Mouse (Mus musculus) testis, postnatal 10 days (tissue): Measurements from ENCODE around the gene Tmem116.

Experiments used
- DNase-seq: peaks from one replicate; pipeline ENCODE4 v3.0.0; 2021; ENCODE audit warnings: low spot score

Gene Tmem116

DNA sequence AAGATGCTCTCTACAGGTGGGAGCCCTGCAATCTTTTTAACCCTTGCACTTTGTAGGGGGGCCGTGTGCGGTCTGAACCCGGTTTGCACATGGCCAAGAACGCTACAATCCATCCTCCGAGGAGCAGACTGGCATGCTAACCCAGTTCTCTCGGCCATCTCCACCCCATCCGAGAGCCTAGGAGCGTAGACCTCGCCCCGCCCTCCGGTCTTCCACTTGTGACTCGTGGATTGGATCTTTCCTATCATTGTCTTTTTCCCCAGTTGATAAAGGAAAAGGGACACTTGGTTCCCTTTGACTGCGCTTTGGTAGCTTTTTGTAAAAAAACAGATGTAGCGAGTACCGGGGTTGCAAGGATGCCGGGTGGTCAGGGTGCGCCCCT lies at the start of gene Tmem116:
TSS of gene Tmem116 (plus strand) at position 250 of the 382 bp plus-strand sequence.
- peak; percentile 69 for DNase-seq

DNA sequence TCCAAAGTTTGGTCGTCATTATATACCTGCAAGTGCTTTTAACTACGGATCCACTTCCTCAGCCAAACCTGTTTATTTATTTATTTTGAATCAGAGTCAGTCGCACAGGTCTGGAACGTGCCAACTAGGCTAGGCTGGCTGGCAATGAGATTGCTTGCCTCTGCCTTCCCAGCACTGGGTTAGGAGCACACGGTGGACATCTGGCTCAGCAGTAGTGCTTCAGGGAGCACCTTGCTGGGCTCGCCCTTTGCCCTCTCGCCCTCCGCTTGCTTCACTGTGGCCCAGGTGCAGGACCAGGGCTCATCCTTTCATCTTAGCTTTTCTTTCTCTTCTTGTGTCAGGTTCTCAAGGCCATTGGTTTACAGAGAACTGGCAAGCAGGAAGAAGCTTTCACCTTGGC lies 43.8 kb upstream of the Tmem116 start:
- DNase-seq = no peak

DNA sequence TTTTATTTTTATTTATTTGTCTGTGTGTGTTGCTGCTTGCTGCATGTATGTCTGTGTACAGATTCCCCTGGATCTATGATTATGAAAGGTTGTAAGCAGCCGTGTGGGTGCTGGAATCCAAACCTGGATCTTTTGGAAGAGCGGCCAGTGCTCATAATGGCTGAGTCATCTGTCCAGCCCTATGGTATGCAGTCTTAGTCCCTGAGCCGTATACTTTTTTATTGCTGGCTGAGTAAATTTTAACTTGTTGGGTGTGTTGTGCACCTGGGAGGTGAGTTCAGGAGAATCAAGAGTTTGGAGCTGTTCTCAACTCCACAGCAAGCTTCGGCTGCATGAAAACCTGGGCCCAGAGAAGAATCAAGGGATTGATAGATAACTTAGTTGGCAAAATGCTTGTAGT lies 40.7 kb upstream of the Tmem116 start:
- no peak for DNase-seq

DNA sequence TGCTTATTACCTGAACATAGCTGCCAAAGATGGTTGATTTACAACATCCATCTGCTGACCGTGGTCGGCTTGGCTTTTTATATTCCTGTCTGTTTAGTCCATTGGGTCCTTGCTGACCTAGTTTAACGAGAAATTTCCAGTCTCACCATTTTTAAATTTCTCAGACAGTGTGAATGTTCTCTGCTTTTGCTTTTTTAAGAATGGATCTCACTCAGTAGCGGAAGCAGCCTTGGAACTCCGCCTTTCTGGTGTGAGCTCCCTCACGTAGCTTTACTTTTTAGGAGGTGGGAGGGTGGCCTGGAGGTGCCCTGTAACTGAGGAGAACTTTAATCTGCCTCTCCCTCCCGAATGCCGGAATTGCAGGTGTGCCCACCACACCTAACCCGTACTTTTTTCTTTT lies 31.0 kb upstream of the Tmem116 start:
- DNase-seq = no peak

DNA sequence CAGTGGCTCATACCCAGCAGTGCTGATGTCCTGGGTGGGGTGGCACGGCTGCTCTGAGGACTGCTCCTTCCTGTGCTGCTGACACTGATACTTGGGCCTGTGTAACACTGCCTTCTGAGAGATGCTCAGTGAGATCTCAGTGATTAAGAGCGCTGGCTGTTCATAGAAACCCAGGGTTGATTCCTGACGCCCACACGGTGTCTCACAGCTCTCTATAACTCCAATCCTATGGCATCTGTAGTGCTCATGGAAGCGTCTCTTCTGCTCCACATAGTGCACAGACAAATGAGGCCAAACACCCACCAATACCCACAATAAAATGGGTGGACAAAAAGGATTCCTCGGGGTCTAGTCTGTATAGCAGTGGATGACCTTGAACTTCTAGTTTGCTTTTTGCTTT lies 28.9 kb upstream of the Tmem116 start:
- no peak for DNase-seq

DNA sequence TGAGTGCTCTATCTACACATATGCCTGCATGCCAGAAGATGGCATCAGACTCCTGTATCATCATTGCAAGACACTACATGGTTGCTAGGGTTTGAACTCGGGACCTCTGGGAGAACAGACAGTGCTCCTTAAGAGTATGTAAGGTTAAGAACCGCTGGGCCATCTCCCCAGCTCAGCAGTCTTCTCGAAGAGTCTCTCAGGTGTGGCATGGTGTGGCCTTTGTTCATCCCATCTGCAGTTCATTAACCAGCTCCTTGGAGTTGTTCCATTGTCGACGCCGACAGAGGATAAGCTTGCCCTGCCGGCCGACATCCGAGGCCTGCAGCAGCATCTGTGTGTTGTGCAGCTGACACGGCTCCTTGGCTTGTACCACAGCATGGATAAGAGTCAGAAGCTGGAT lies 28.4 kb upstream of the Tmem116 start:
- no peak for DNase-seq

DNA sequence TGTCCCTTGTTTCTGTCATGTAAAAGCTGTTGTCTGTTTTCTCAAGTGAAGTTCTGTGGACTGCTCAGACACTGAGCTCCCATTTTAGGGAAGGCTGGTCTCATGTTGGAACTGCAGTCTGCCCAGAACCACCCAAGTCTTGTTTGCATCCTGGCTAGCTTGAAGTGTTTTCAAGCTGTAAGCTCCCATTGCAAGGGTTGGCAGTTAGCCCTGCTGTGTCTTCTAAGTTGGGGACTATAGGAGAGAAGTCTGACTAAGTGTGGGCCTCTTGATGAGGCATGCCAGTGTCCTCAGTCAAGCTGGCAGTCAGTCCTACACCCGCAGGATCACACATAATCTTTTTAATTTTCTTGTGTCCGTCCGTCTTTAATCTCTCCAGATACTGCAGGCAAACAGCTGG lies 22.7 kb upstream of the Tmem116 start:
- no peak for DNase-seq

DNA sequence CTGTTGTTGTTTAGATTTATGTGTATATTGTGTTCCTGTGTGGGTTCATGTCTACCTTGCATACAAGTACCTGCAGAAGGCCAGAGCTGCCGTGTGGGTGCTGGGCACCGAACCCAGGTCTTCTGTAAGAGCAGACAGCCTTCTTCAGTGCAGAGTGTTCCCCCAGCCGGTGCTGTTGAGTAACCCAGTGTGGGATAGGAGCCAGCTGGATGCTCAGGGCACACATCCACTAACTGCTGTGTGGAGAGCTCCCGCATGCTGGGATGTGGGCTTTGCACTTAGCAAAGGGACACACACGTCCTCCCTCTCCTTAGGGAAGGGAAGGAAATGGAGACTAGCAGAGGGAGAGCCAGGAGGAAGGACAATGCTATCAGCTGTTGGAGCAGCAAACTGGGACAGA lies 13.6 kb upstream of the Tmem116 start:
- DNase-seq = no peak

DNA sequence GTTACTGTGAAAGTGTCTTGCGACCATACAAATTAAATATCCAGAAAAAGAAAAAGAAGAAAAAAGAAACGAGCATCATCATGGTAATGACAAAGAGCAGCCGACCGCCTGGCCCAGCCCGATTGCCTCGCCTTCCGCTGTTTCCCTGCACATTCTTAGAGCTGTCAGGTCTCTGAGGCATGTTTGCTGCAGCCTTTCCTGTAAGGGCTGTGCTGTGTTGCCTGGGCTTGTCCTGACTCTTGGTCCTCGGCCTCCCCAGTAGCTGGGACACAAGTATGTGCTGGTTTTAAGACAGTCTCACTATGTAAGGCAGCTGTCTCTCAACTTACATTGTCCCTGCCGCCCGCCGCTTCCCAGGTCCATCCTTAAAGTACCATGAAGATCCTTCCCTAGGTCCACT lies 12.9 kb upstream of the Tmem116 start:
- DNase-seq = no peak

DNA sequence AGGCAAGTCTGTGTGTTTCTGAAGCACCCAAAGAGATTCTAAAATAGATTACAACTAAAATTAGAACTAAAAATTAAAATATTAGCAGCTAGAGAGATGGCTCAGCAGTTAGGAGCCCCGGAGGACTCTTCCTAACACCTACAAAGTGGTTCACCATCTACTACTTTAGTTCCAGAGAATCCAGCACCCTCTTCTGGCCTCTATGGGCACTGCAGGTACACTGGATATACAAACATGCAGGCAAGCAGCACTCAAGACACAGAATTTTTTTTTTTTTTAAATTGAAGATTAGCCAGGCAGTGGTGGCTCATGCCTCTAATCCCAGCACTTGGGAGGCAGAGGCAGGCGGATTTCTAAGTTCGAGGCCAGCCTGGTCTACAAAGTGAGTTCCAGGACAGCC lies 8.1 kb upstream of the Tmem116 start:
- peak; percentile 63 for DNase-seq

DNA sequence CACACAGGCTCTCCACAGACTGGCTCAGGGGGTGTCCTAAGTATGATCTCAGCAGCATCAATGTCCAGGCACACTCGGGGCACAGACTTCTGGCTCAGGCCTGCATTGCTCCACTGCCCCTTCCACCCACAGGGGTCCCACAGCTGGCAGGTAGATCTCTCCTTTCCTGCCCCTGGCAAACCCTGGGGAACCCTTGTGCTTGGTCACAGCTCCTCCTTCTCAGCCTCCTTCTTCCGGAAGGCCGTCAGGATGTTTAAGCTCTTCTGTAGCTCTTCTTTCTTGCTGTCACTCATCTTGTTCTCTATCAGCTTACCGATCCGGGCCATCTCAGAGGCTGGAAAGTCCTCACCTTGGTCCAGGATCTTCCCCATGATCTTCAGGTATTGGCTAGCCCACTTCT lies 6.8 kb upstream of the Tmem116 start:
- DNase-seq = no peak

DNA sequence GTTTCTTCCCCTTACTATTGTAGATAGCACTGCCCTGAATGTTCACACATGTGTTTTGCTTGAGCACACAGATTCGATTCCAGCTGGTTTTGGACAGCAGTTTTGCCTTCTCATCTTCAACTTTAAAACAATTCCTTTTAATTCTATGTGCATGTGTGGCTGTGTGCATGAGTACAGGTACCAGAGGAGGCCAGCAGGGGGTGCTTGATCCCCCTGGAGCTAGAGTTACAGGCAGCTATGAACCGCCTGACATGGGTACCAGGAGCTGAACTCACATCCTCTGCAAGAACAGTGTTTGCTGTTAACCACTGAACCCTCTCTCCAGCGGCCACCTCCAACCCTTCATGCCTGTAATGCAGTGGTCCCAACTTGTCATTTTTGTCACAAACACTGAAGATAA lies 3.2 kb upstream of the Tmem116 start:
- no peak for DNase-seq

DNA sequence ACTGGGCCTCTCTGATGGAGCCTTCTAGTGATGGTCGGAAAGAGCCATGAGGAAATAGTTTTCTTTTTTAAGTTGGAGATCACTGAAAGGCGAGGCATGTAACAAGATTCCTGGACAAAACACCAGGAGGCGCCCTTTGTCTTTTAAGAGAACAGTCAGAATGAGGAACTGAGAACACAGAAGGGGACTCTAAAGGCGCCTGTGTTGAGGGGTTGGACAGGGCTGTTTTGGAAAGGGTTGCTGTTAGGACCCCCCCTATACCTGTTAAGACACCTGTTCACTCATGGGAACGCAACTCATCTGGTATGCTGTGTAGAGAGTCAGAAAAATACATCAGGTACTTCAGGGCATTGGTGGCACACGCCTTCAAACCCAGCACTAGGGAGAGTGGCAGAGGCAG lies 1.7 kb upstream of the Tmem116 start:
- DNase-seq = peak; percentile 79

DNA sequence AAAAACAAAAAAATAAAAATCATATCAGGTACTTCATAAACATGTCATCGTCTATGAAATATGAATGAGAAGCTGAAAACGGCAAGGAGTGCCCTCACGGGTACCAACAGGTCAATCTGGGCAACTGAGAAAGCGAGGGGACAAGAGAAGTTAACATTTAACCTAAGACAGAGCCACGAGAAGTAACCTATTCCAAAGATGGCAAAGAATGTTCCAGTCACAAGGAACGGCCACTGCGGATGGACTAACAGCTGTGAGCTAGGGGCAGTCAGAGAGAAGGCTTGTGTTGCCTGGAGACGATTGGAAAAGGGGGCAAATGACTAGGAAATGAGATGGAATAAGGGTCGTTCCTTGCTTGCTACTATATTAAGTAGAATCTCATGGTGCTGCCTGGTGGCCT lies 1.2 kb upstream of the Tmem116 start:
- no peak for DNase-seq

DNA sequence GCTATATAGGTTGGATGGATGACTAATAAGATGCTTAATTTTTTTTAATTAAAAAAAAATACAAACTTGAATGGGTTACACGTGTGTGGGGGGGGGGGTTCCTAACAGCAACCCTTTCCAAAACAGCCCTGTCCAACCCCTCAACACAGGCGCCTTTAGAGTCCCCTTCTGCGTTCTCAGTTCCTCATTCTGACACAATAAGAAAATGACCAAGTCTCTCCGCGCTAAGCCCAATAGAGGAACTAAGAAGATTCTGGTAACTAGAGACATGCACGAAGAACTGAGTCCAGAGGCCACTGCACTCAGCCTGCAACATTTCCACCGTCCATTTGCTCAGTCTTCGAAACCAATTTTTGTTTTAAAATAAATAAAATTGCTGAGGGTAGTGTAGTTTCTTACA lies 490 bp upstream of the Tmem116 start:
- no peak for DNase-seq

DNA sequence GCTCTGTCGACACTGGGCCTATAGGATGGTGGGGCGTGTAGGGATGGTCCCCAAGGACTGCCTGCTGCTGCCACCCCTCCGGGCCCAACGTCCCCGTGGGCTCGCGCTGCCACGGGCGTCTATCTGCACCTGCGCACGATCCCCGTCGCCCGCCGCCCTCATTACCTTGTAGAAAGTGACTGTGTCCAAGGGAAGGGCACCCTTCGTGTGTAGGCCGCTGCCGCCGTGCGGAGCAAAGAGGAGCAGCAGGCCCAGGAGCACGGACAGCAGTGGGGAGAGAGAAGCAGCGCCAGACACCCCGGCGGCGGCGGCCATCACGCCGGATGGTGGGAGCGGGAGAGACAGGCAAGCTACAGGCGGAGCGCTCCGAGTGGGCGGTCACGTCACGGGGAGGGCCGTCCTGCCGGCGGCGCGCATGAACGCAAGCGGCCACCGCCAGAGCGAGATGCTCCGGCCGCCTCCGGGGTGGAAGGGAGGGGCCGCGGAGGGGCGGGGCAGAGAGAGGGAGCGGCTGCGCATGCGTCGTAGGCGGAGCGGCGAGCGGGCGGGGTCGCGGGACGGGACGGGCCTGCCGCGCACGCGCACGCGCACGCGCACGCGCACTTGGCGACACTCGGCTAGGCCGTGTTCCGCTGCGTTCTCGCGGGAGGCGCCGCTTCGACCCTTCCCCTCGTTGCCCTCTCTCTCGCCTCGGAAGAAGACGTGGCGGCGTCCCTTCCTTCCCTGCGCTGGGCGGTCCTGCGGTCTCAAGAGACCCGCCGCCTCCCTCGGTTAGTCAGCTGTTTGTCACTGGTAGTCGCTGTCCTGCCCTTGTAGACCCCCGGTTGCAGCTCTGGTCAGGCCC lies 555 bp downstream of the Tmem116 start, which contains the start of gene Erp29:
TSS of gene Erp29 (minus strand) at position 481 of the 844 bp plus-strand sequence.
- DNase-seq = peak; percentile 99

DNA sequence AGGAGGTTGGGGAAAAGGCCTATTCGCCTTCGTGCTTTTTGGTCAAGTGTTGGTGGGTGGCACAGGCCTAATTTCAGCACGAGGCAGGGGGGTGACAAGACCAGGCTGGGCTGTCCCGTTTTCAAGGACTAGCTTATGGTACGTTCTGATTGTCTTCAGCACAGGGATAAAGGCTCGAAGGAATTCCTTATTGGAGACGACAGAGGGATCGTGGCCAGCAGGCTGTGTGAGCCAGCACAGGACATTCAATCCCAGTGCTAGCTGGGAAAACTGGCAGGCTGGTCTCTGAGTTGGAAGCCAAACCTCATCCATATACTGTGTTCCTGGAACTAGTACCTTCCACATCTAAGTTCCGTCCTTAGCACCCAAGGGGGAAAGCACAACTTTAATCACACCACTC lies 1.2 kb downstream of the Tmem116 start:
- no peak for DNase-seq

DNA sequence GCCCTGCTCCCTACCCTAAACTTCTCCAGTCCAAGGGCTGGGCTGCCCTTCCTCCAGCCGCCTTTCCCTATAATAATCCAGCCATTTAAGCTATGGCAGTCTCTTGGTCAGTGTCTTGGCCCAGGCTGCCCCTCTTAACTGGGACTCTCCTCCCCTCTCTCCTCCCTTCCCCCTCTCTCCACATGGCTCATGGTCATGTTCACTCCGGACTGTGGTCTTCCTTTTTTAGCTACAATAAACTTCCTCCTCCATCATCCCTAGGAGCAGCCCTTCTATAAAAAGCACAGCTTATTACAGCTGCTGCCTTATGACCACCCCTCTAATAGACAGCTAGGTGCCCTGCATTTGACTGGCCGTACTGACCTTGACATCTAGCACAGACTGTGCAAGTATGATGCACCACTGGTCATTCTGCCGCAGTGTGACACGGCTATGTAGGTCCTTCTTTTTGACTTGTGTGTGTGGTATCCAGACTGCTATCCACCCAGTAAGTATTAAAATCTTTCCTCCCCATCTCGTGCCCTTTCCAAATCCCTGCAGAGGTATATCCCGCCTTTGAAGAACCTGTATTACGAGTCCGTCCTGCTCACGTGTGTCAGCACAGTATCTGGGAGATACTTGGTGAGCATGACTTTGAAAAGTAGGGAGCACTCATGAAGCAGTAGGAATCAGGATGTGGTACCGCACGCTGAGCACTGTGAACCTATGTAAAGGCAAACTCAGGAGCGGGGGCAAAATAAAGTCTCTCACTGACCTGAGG lies 2.2 kb downstream of the Tmem116 start:
- no peak for DNase-seq

DNA sequence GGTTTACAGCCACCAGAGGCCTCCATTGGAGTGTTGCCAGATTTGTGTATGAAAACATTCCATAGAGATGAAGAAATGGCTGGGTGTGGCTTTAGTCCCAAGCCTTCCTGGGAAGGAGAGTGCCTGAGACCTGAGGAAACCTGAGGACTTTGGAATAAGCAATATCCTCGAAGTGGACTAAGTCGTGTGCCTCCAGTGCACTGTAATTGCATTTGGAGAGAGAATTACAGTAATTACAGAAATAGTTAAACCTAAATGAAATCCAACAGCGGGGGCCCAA lies 2.8 kb downstream of the Tmem116 start:
- DNase-seq = no peak

DNA sequence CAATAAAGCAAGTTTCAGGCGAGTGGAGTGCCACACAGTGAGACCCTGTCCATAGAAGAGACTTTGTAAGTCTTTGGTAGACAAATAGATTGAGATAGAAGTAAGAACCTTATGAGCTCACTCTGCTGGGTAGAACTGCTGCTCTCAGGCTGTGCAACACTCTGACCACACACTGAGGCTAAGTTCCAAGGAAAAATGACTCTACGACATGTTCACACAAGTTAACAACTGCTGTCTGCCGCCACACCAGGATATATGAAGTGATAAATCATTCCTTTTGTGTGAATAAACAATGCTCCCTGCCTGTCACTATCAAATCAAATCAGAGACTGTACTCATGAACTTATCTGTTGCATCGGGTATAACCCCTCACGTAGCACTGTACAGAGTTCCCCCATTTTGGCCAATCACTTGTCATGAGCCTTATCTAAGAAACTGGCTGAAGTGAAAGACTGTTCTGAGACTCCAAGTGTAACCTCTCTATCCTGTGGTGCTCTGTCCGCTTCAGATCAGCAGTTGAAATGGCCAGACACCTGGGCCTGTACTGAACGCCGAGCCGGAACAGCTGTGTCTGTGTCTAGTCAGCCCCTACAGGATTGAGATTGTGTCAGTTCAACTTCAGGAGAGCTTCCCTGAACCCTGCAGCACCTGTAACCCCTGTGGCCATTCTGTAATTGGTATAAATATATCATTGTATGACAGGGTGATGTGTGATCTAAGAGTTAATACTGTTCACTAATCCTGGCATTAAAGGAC lies 4.0 kb downstream of the Tmem116 start:
- DNase-seq = no peak

DNA sequence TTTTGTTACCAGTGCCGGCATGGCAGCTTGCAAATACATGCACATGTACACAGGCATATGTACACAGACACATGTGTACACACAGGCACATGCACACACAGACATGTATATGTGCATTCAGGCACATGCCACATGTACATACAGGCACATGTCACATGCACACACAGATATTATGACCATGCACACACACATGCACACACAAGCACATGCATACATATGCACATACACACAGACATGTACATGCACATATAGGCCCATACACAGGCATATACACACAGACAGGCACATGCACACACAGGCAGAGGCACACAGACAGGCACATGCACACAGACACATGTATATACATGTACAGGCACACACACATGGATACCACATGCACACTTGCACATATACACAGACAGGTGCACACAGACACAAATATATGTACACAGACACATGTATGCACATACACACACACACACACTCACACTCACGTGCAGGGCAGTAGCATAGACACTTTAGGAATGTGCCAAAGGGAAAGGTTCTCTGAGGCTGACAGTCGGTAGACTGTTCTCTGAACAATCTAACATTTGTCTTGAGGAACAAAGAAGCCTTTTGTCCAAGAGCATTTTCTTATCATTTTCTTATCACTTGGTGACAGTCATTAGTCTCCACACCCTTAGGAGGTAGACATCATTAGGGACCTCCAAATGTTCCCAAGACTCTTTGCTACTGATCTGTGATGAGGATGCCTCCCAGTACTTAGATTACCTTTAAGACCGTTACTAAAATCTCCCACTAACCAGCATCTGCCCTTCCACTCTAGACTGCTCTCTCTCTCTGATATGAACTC lies 9.9 kb downstream of the Tmem116 start:
- no peak for DNase-seq

DNA sequence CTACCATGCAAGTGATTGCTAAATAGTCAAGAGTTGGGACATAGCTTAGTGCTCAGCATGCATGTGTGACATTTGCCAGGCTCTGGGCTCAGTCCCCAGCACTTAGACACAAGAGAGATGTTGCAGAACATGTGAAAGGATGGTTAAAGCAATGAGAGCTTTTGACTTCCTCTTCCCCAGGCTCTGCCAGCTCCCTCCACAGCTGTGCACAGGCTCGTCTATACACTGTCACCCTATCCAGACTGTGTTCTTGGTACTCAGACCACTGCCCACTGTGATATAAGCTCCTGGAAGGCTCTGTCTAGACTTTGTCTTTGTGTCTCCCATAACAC lies 10.4 kb downstream of the Tmem116 start:
- no peak for DNase-seq
